Mouse (Mus musculus): ENCODE measurements around the gene Rev1.
A peak's percentile ranks its signal among the peaks of the same experiment; 100 is the strongest.

Gene Rev1

GRCm38 (mm10) chr1:38129501-38130267 lies at the start of gene Rev1:
Gene Rev1, minus strand, starts transcription at chr1:38129801.
- DNase-seq: peak; percentile 95

- DNase-seq: no peak
Measured at GRCm38 (mm10) chr1:38178929-38179328, 49.3 kb upstream of the Rev1 start.

GRCm38 (mm10) chr1:38176077-38176476 lies 46.5 kb upstream of the Rev1 start:
- DNase-seq: peak; percentile 55

GRCm38 (mm10) chr1:38171874-38172273 lies 42.3 kb upstream of the Rev1 start:
- DNase-seq: no peak

GRCm38 (mm10) chr1:38165696-38166095 lies 36.1 kb upstream of the Rev1 start:
- DNase-seq: no peak

GRCm38 (mm10) chr1:38150086-38150485 lies 20.5 kb upstream of the Rev1 start:
- no peak for DNase-seq

- no peak for DNase-seq
Measured at GRCm38 (mm10) chr1:38146008-38146407, 16.4 kb upstream of the Rev1 start.

- no peak for DNase-seq
Measured at GRCm38 (mm10) chr1:38141371-38141770, 11.8 kb upstream of the Rev1 start.

GRCm38 (mm10) chr1:38140911-38141310 lies 11.3 kb upstream of the Rev1 start:
- no peak for DNase-seq

GRCm38 (mm10) chr1:38139396-38139795 lies 9.8 kb upstream of the Rev1 start:
- DNase-seq: no peak

GRCm38 (mm10) chr1:38132942-38133341 lies 3.3 kb upstream of the Rev1 start:
- no peak for DNase-seq

GRCm38 (mm10) chr1:38130715-38131483 lies 1.3 kb upstream of the Rev1 start:
- no peak for DNase-seq

GRCm38 (mm10) chr1:38128919-38129436 lies 623 bp downstream of the Rev1 start:
- DNase-seq: peak; percentile 58

- DNase-seq: no peak
Measured at GRCm38 (mm10) chr1:38127036-38127435, 2.6 kb downstream of the Rev1 start.

- DNase-seq: no peak
Measured at GRCm38 (mm10) chr1:38126426-38126825, 3.2 kb downstream of the Rev1 start.

GRCm38 (mm10) chr1:38124261-38124660 lies 5.3 kb downstream of the Rev1 start:
- DNase-seq: no peak

- no peak for DNase-seq
Measured at GRCm38 (mm10) chr1:38120877-38121276, 8.7 kb downstream of the Rev1 start.

- DNase-seq: no peak
Measured at GRCm38 (mm10) chr1:38118624-38119023, 11.0 kb downstream of the Rev1 start.

GRCm38 (mm10) chr1:38109786-38110185 lies 19.8 kb downstream of the Rev1 start:
- DNase-seq: no peak

- no peak for DNase-seq
Measured at GRCm38 (mm10) chr1:38103813-38104212, 25.8 kb downstream of the Rev1 start.

- DNase-seq: no peak
Measured at GRCm38 (mm10) chr1:38103214-38103613, 26.4 kb downstream of the Rev1 start.

- DNase-seq: peak; percentile 18
Measured at GRCm38 (mm10) chr1:38081316-38081715, 48.3 kb downstream of the Rev1 start.

- DNase-seq: no peak
Measured at GRCm38 (mm10) chr1:38071326-38071725, 58.3 kb downstream of the Rev1 start.

GRCm38 (mm10) chr1:38067276-38067675 lies 62.3 kb downstream of the Rev1 start:
- DNase-seq: no peak
